Mouse (Mus musculus) lung, adult 2 months (tissue): ENCODE measurements at regions not wholly inside any gene's neighbourhood (a gene's known extent, or its start where the extent isn't known, plus 50 kb on each side); places are given as distances from the start of the nearest gene placed in this dataset.

Source experiments
- CTCF ChIP-seq: fragments of 200-500 bp; IDR thresholded peaks from 2 replicates; pipeline ENCODE4 v1.5.1; 2011; ENCODE audit warnings: mild to moderate bottlenecking, low read length, control low read depth; ENCODE audit not compliant: insufficient read depth
- POLR2A ChIP-seq: fragments of 200-500 bp; IDR thresholded peaks from 2 replicates; pipeline ENCODE4 v1.6.1; 2011; ENCODE audit warnings: low read depth, mild to moderate bottlenecking, control low read depth, low read length, borderline replicate concordance; ENCODE audit errors: extremely low read depth

GRCm38 (mm10) chr15:36405446-36405845, 602.1 kb downstream of the Zfp706 start:
- TF ChIP-seq CTCF (no peak), POLR2A (no peak)
